Mouse (Mus musculus): ENCODE data around the gene Mucl3. TPM values are rescaled to one million over a fixed set of nuclear protein-coding genes. Genes with fewer than 3 reads are reported as not detected.

Mucl3 gene
- total RNA-seq, 2 experiments from 2014 or later: not detected

DNA sequence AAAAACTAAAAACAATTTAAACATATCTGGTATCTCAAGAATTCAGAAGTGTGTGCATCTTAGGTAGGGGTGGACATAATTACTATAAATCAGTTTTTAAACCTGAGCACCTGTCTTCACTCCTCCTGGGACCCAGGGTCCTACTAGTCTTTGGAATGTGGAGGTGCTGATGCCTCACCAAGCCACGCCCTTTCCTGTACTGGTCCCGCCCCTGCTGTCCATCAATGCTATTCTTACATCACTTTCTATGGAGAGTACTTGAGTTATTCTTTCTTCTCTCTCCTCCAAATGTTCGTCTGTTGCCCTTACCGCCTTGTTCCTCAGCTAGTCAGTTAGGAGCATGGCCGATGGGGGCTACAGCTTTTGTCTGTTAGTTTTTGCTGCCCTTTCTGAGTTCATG is 7.1 kb downstream of the Mucl3 start:
- intact Hi-C loops (cut with DNase I): loop anchor here (5.0 kb wide), 1 partner anchor 91 kb away; no protein-coding TSS in a partner anchor

GRCm38 (mm10) chr17:35635699-35636111 is 7.8 kb downstream of the Mucl3 start:
- intact Hi-C loops (cut with DNase I): loop anchor here (5.0 kb wide), 1 partner anchor 92 kb away; no protein-coding TSS in a partner anchor
- DNase-seq: peak; percentile 73

More for the DNA sequence above, 7.1 kb downstream of the Mucl3 start:
- no peak for DNase-seq

- no peak for DNase-seq
- intact Hi-C loops (cut with DNase I): loop anchor here (5.0 kb wide), 1 partner anchor 92 kb away; no protein-coding TSS in a partner anchor
These were observed 8.3 kb downstream of the Mucl3 start for GRCm38 (mm10) chr17:35635202-35635601.

DNA sequence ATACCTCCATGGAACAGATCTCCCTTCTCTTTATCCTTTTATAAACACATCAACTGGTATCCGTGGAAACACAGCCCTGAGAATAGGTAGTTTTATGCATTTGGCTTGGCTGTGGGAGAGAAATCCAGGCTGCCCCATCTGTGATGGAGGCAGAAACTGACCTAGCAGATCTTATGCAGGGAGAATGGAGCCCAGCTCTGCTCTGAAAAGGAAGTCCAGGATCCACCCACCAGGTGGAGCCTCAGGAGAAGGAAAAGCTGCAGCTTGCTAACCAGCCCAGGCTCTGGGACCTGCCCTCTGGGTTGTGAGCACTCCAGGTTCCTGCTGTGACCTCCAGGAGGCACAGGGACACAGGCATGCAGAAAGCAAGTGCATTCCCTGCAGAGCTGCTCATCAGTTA is 9.5 kb downstream of the Mucl3 start:
- intact Hi-C loops (cut with DNase I): loop anchor here (5.0 kb wide), 1 partner anchor 42 kb away; no protein-coding TSS in a partner anchor
- peak; percentile 28 for DNase-seq

- intact Hi-C loops (cut with DNase I): no loop called here
- DNase-seq: no peak
These were observed 17.0 kb downstream of the Mucl3 start, which contains the start of gene Gm9573 for GRCm38 (mm10) chr17:35626537-35626936. TSS of gene Gm9573 (minus strand) at chr17:35626637.

DNA sequence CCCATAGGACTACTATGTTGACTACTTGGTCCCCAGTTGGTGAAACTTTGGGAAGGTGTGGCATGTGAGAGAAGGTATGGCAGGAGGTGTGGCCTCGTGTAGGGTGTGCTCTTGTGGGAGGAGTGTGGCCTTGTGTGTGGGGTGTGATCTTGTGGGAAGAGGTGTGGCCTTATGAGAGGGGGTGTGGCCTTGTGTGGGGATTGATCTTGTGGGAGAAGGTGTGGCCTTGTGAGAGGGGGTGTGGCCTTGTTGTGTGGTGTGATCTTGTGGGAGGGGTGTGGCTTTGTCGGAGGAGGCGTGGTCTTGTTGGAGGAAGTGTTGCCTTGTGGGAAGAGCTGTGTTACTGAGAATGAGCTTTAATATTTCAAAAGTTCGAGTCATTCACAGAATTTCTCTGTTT is 26.4 kb downstream of the Mucl3 start:
- DNase-seq: no peak
- intact Hi-C loops (cut with DNase I): no loop called here

- intact Hi-C loops (cut with DNase I): no loop called here
- DNase-seq: no peak
These were observed 41.6 kb downstream of the Mucl3 start for GRCm38 (mm10) chr17:35601736-35602354.

- intact Hi-C loops (cut with DNase I): no loop called here
These were observed 42.2 kb downstream of the Mucl3 start, which contains the start of gene Sfta2 for GRCm38 (mm10) chr17:35601249-35601648. TSS of gene Sfta2 (plus strand) at chr17:35601549.

GRCm38 (mm10) chr17:35597399-35597798 is 46.1 kb downstream of the Mucl3 start:
- intact Hi-C loops (cut with DNase I): no loop called here

More at GRCm38 (mm10) chr17:35601249-35601648, 42.2 kb downstream of the Mucl3 start, which contains the start of gene Sfta2:
- DNase-seq: no peak

DNA sequence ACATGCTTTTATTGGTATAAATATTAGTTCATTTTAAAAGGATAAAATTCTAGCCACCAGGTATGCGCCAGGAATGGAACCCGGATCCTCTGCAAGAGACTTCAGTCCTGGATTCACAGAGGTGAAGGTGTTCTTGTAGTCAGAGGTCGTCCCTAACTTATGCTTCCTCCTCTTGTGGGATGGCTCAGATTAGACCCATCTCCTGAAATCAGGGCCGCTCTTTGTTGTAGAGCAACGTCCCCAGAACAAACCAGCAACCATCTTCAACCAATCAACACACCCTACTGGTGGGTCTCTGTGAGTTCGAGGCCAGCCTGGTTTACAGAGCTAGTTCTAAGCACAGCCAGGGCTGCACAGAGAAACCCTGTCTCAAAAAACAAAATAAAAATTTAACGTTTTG is 49.0 kb downstream of the Mucl3 start:
- intact Hi-C loops (cut with DNase I): loop anchor here (5.0 kb wide), 1 partner anchor 38 kb away; no protein-coding TSS in a partner anchor
- DNase-seq: no peak

More at GRCm38 (mm10) chr17:35597399-35597798, 46.1 kb downstream of the Mucl3 start:
- no peak for DNase-seq

DNA sequence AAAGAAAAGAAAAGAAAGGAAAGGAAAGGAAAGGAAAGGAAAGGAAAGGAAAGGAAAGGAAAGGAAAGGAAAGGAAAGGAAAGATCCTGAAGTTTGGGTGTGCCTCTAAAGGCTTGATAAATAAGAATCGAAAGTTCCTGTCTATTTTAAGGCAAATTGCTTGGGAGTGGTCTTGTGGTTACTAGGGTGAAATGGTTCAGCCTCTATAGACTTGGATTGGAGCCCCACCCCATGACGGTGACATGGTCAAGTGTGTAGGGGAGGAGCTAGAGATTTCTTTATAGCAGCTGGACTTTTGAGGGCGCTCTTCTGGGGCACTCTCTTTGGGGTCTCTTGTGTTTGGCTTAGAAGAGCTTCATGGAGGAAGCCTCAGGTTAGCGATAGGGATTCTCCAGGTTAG is 49.7 kb downstream of the Mucl3 start:
- no peak for DNase-seq
- intact Hi-C loops (cut with DNase I): loop anchor here (5.0 kb wide), 1 partner anchor 39 kb away; no protein-coding TSS in a partner anchor

DNA sequence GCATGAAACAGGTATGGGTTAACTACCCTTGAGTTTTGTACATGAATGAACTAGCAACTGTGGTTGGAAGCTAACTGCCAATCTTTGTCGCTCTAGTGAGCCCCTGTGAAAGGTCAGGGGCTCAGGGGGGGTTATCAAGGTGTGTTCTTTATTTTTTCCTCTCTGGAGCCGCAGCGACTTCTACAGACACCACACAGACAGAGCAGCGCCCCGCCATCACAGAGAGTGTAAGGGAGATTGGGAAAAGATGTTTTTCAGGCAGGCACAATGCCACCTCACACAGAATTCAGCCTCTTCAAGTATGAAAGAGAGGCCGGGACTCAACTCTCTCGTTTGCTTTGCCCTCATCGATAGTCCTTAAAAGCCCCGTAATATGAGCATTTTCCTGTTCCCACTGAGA is 51.4 kb downstream of the Mucl3 start:
- no peak for DNase-seq
- intact Hi-C loops (cut with DNase I): loop anchor here (5.0 kb wide), 1 partner anchor 40 kb away; no protein-coding TSS in a partner anchor

DNA sequence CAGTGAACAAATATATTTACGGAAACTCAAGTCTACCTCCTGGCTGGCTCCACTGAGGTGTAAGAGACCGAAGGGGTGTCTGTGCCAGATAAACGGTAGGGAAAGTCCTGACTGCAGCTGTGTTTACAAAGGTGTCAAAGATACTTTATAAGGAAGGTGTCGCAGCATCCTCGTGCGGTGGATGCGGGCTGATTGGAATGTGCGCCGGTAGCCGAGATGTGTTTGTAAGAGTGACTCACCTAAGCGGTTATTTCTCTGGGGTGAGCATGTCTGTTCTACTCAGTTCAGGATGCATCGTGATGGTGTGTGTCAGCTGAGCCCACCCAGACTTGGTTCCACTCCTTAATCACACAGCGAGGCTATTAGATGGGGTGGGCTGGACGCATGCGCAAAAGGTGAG is 51.8 kb downstream of the Mucl3 start:
- intact Hi-C loops (cut with DNase I): loop anchor here (5.0 kb wide), 1 partner anchor 41 kb away; no protein-coding TSS in a partner anchor
- DNase-seq: no peak

GRCm38 (mm10) chr17:35591219-35591578 is 52.3 kb downstream of the Mucl3 start:
- DNase-seq: no peak
- intact Hi-C loops (cut with DNase I): loop anchor here (5.0 kb wide), 1 partner anchor 41 kb away; no protein-coding TSS in a partner anchor

- intact Hi-C loops (cut with DNase I): loop anchor here (5.0 kb wide), 1 partner anchor 42 kb away; no protein-coding TSS in a partner anchor
- peak; percentile 82 for DNase-seq
These were observed 52.9 kb downstream of the Mucl3 start for GRCm38 (mm10) chr17:35590410-35591218.

- intact Hi-C loops (cut with DNase I): no loop called here
- DNase-seq: no peak
These were observed 55.1 kb downstream of the Mucl3 start for GRCm38 (mm10) chr17:35588387-35588786.

DNA sequence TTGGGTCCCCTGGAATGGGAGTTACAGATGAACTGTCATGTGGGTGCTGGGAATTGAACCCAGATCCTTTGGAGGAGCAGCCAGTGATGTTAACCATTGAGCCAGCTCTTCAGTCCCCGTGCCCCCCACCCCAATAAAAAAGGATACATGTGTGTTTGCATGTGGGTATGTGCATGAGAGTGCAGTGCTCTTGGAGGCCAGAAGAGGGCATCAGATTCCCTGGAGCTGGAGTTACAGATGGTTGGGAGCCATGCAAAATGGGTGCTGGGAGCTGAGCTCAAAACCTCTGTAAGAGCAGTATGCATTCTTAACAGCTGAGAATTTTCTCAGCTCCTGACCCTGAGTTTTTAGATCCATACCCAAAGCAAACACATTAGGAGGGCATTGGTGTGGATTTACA is 56.2 kb downstream of the Mucl3 start:
- intact Hi-C loops (cut with DNase I): no loop called here
- no peak for DNase-seq

All from left cerebral cortex, postnatal 4 days (tissue).